Mouse (Mus musculus) limb, embryonic 12.5 days (tissue): Measurements from ENCODE around the gene Fmo5. TPM values are rescaled to one million over a fixed set of nuclear protein-coding genes. Genes with fewer than 3 reads are reported as not detected.

ENCODE experiments used
- ATAC-seq: fragments of 200-750 bp; cut with Nextera tagmentation; 2 replicates; pipeline ENCODE4 v1.8.0; 2017; ENCODE audit warnings: low read depth, moderate TSS enrichment; ENCODE audit not compliant: insufficient number of reproducible peaks, insufficient read depth, low FRiP score, low TSS enrichment
- H3K27ac ChIP-seq: fragments of 300-500 bp; sonication (generic); 2 replicates; pipeline ENCODE4 v1.5.1; 2016; ENCODE audit warnings: mild to moderate bottlenecking, moderate library complexity
- H3K27me3 ChIP-seq: fragments of 300-500 bp; sonication (generic); 2 replicates; pipeline ENCODE4 v1.6.1; 2016; ENCODE audit warnings: mild to moderate bottlenecking, moderate library complexity
- H3K36me3 ChIP-seq: fragments of 300-500 bp; sonication (generic); 2 replicates; pipeline ENCODE4 v1.6.1; 2016; ENCODE audit warnings: mild to moderate bottlenecking, moderate library complexity
- H3K4me1 ChIP-seq: fragments of 300-500 bp; sonication (generic); replicated peaks from 2 replicates; pipeline ENCODE4 v1.6.1; 2016
- H3K4me2 ChIP-seq: fragments of 300-500 bp; sonication (generic); 2 replicates; pipeline ENCODE4 v1.6.1; 2016; ENCODE audit warnings: mild to moderate bottlenecking, moderate library complexity
- H3K4me3 ChIP-seq: fragments of 300-500 bp; sonication (generic); replicated peaks from 2 replicates; pipeline ENCODE4 v1.5.1; 2016; ENCODE audit warnings: mild to moderate bottlenecking
- H3K9ac ChIP-seq: fragments of 300-500 bp; sonication (generic); replicated peaks from 2 replicates; pipeline ENCODE4 v1.6.1; 2016; ENCODE audit warnings: mild to moderate bottlenecking, moderate library complexity
- H3K9me3 ChIP-seq: fragments of 300-500 bp; sonication (generic); 2 replicates; pipeline ENCODE4 v1.6.1; 2016; ENCODE audit warnings: mild to moderate bottlenecking, moderate library complexity
- WGBS: fragments of 180-500 bp; shearing (Covaris S2); methylation state at CpG from one replicate; pipeline ENCODE4 v1.1.7; 2016; 5-methylcytosine and 5-hydroxymethylcytosine counted together
- polyA plus RNA-seq: library from polyadenylated mRNA; unstranded; fragments of >200 nt; fragmentation: Nextera tagmentation; extraction: Ambion mirVana; gene quantifications from 2 replicates; pipeline ENCODE4 v1.2.1, GENCODE M21; 2016

Gene Fmo5
- polyA plus RNA-seq, 1 experiment from 2014 or later, result 1.4 TPM

GRCm38 (mm10) chr3:97609845-97610410 lies 18.7 kb upstream of the Fmo5 start, which contains the start of gene Chd1l:
TSS of gene Chd1l (minus strand) at chr3:97610203.
- H3K36me3 ChIP-seq, result no peaks in the 10 kb centered on the region
- under 1% methylated on average over 55 of the region's 56 CpGs for WGBS
- peak within 1 kb of the TSS; percentile 80 for H3K9ac ChIP-seq
- peak; percentile 84 for ATAC-seq
- H3K27me3 ChIP-seq, result no peaks in the 10 kb centered on the region; the same call in 1 of the 2 replicates
- peak within 1 kb of the TSS; percentile 93 for H3K27ac ChIP-seq
- peak within 1 kb of the TSS; percentile 75 for H3K4me3 ChIP-seq
- H3K4me2 ChIP-seq, result peak within 1 kb of the TSS; percentile 76
- no peaks in the 10 kb centered on the region for H3K4me1 ChIP-seq
- H3K9me3 ChIP-seq, result no peaks in the 10 kb centered on the region

- Histone ChIP-seq H3K36me3 (no peaks in the 10 kb centered on the region), H3K9ac (no peak overlapping the region), H3K4me2 (no peak overlapping the region), H3K4me3 (no peak overlapping the region), H3K9me3 (peaks cover 3% of the 10 kb centered on the region; the same call in 1 of the 2 replicates), H3K4me1 (no peaks in the 10 kb centered on the region), H3K27ac (no peak overlapping the region), H3K27me3 (no peaks in the 10 kb centered on the region; the same call in 1 of the 2 replicates)
- WGBS, result 88% methylated on average over 6 of the region's 6 CpGs
- no peak for ATAC-seq
Measured at GRCm38 (mm10) chr3:97611021-97611420, 17.6 kb upstream of the Fmo5 start.

GRCm38 (mm10) chr3:97615154-97615553 lies 13.4 kb upstream of the Fmo5 start:
- 23% methylated on average over 1 of the region's 1 CpGs for WGBS
- Histone ChIP-seq H3K9me3 (peaks cover 3% of the 10 kb centered on the region; the same call in 1 of the 2 replicates), H3K36me3 (no peaks in the 10 kb centered on the region), H3K4me3 (no peak overlapping the region), H3K4me1 (no peaks in the 10 kb centered on the region), H3K4me2 (no peak overlapping the region), H3K27me3 (no peaks in the 10 kb centered on the region; the same call in 1 of the 2 replicates), H3K27ac (no peak overlapping the region), H3K9ac (no peak overlapping the region)
- ATAC-seq, result no peak

DNA sequence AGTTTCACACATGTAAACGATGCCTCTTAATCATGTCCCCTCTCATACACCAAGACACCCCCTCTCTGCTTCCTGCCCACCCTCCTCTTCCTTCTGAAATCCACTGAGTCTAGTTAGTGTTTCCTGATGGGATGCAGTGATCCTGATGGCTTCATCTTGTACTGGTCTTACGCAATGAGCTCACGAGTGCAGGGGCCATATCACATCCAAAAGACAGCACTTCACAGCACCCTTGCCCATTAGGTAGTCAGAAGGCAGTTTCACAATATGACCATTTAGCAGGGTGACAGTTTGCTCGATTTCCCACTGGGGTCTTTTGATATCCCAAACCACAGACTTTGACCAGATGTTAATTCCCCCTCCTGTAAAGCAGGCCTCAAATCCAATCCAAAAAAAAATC lies 12.7 kb upstream of the Fmo5 start:
- no peak overlapping the region for H3K4me2 ChIP-seq
- H3K27me3 ChIP-seq, result no peaks in the 10 kb centered on the region; the same call in 1 of the 2 replicates
- no peaks in the 10 kb centered on the region for H3K4me1 ChIP-seq
- peaks cover 3% of the 10 kb centered on the region; the same call in 1 of the 2 replicates for H3K9me3 ChIP-seq
- no peak overlapping the region for H3K9ac ChIP-seq
- no peaks in the 10 kb centered on the region for H3K36me3 ChIP-seq
- H3K4me3 ChIP-seq, result no peak overlapping the region
- ATAC-seq, result no peak
- no peak overlapping the region for H3K27ac ChIP-seq
- WGBS, result 87% methylated on average over 4 of the region's 4 CpGs

DNA sequence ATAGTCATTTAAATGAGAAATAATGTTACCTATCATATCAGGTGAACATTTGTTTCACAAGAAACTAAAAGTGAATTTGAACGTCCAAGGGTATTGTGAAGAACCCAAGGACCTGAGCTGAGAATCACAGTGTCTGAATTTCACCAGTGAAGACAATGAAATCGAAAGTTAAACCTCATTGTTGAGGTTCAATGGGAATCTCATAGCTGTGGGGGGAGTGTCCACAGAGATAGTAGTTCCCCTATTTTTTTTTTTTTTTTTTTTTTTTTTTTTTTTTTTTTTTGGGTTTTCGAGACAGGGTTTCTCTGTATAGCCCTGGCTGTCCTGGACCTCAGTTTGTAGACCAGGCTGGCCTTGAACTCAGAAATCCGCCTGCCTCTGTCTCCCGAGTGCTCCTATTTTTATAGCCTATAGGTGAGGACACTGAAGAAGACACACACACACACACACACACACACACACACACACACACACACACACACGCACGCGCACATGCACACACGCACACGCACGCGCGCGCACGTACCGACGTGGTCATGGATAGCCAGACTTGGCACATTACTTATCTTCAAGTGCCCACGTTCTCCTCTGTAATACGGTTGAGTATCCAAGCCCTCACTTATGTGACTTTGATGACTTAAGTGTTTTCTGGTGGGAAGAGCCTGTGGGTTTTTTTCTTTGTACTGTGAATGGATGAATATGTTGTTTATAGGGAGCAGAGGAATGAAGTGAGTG lies 11.3 kb upstream of the Fmo5 start:
- Histone ChIP-seq H3K4me2 (no peak overlapping the region), H3K27me3 (no peaks in the 10 kb centered on the region), H3K9me3 (peaks cover 3% of the 10 kb centered on the region; the same call in 1 of the 2 replicates), H3K4me1 (no peaks in the 10 kb centered on the region), H3K36me3 (no peaks in the 10 kb centered on the region), H3K4me3 (no peak overlapping the region), H3K9ac (no peak overlapping the region), H3K27ac (no peak overlapping the region)
- ATAC-seq, result no peak
- WGBS, result 96% methylated on average over 18 of the region's 19 CpGs

- H3K27ac ChIP-seq, result no peak overlapping the region
- no peaks in the 10 kb centered on the region for H3K36me3 ChIP-seq
- no peaks in the 10 kb centered on the region for H3K27me3 ChIP-seq
- H3K4me1 ChIP-seq, result no peaks in the 10 kb centered on the region
- H3K9ac ChIP-seq, result no peak overlapping the region
- no peak overlapping the region for H3K4me2 ChIP-seq
- 83% methylated on average over 8 of the region's 8 CpGs for WGBS
- peaks cover 3% of the 10 kb centered on the region; the same call in 1 of the 2 replicates for H3K9me3 ChIP-seq
- no peak for ATAC-seq
- no peak overlapping the region for H3K4me3 ChIP-seq
Measured at GRCm38 (mm10) chr3:97617899-97618298, 10.7 kb upstream of the Fmo5 start.

DNA sequence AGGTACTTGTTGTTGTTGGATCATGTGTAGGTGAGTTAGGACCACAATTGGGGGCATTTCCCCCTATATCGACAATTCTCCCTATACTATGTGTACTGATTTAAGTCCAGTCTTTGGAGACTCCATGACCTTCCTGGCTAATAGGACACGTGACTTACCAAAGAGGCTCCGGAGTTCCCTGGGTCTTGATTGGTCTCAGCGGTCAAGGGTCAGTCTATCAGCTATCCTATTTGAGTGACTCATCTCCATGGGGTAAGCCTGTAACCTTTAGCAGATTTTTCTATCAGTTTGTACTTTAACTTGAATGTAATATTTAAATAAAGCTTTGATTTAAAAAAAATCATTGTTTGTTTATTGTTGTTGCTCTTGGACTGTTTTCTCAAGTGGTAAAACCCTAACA lies 7.9 kb upstream of the Fmo5 start:
- H3K36me3 ChIP-seq, result no peaks in the 10 kb centered on the region

GRCm38 (mm10) chr3:97624611-97625010 lies 4.0 kb upstream of the Fmo5 start:
- H3K9ac ChIP-seq, result no peak overlapping the region
- H3K9me3 ChIP-seq, result no peaks in the 10 kb centered on the region
- H3K4me2 ChIP-seq, result no peak overlapping the region
- H3K4me1 ChIP-seq, result peaks cover 10% of the 10 kb centered on the region
- H3K36me3 ChIP-seq, result no peaks in the 10 kb centered on the region
- no peak overlapping the region for H3K4me3 ChIP-seq
- ATAC-seq, result no peak
- whole genome bisulfite sequencing, result 59% methylated on average over 2 of the region's 2 CpGs
- no peak overlapping the region for H3K27ac ChIP-seq
- no peaks in the 10 kb centered on the region for H3K27me3 ChIP-seq

More for the DNA sequence above, 7.9 kb upstream of the Fmo5 start:
- 88% methylated on average over 4 of the region's 4 CpGs for WGBS
- Histone ChIP-seq H3K4me2 (no peak overlapping the region), H3K27ac (no peak overlapping the region), H3K27me3 (no peaks in the 10 kb centered on the region), H3K9ac (no peak overlapping the region), H3K9me3 (peaks cover 3% of the 10 kb centered on the region; the same call in 1 of the 2 replicates), H3K4me3 (no peak overlapping the region), H3K4me1 (no peaks in the 10 kb centered on the region)
- no peak for ATAC-seq

DNA sequence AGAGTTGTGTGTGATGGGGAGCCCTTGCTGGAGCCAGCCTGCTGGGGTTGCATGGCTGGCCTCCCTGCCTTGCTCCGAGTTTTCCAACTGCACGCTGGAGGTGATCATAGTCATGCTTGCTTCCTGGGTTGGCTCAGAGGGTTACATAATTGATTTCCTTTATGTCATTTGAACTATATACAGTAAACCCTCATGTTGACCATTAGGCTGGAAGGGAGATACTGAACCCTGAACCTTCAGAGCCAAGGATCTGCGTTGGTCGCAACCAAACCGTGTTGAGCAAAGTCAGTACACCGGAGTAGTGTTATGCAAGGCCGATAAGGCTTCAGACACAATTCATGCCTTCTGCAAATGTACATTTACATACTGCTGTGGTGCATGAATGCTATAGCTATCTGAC lies 711 bp upstream of the Fmo5 start:
- H3K4me2 ChIP-seq, result peak overlapping the region; percentile 65
- 0 out of 2 replicates have a peak overlapping the region, but pooled peaks have one; percentile 42 for H3K4me3 ChIP-seq
- H3K9ac ChIP-seq, result no peak overlapping the region

DNA sequence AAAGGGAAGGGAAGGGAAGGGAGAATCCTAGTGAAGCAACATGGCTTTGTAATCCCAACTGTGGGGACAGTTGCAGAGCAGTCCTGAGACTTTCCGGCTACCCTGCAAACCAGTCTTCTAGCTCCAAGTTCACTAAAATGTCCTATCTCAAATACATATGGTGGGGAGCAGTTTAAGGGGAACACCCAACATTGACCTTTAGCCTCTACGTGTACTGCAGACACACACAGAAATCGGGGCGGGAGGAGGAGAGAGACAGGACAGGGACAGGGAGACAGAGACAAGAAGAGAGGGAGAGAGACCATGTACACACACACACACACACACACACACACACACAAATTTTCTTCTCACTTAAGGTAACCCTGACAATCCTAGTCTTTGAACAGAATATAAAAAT lies 1.3 kb downstream of the Fmo5 start:
- no peak overlapping the region for H3K9ac ChIP-seq
- H3K36me3 ChIP-seq, result no peaks in the 10 kb centered on the region
- H3K4me1 ChIP-seq, result peaks cover 13% of the 10 kb centered on the region
- WGBS, result 81% methylated on average over 4 of the region's 4 CpGs
- H3K4me2 ChIP-seq, result no peak overlapping the region
- ATAC-seq, result no peak
- no peak overlapping the region for H3K4me3 ChIP-seq
- no peaks in the 10 kb centered on the region for H3K9me3 ChIP-seq
- H3K27ac ChIP-seq, result no peak overlapping the region
- H3K27me3 ChIP-seq, result no peaks in the 10 kb centered on the region

More for the DNA sequence above, 711 bp upstream of the Fmo5 start:
- Histone ChIP-seq H3K36me3 (no peaks in the 10 kb centered on the region), H3K9me3 (no peaks in the 10 kb centered on the region), H3K4me1 (peaks cover 10% of the 10 kb centered on the region), H3K27ac (no peak overlapping the region), H3K27me3 (no peaks in the 10 kb centered on the region)
- 72% methylated on average over 7 of the region's 7 CpGs for WGBS
- ATAC-seq, result no peak

- H3K27me3 ChIP-seq, result no peaks in the 10 kb centered on the region
- no peak overlapping the region for H3K9ac ChIP-seq
- ATAC-seq, result no peak
- peaks cover 13% of the 10 kb centered on the region for H3K4me1 ChIP-seq
- no peak overlapping the region for H3K4me3 ChIP-seq
- no peak overlapping the region for H3K27ac ChIP-seq
- no peaks in the 10 kb centered on the region for H3K36me3 ChIP-seq
- no peaks in the 10 kb centered on the region for H3K9me3 ChIP-seq
- H3K4me2 ChIP-seq, result no peak overlapping the region
- 93% methylated on average over 4 of the region's 4 CpGs for WGBS
Measured at GRCm38 (mm10) chr3:97630746-97631145, 2.1 kb downstream of the Fmo5 start.
